Mouse (Mus musculus) CD4-positive helper T cell, adult 2 months (primary cell): ENCODE data around the gene Birc5.
"Not testable (repeated sequence)": the region's sequence is repeated elsewhere in the genome, so short reads cannot be mapped to it uniquely, and the experiment has no call there.

Experiments used
- DNase-seq: peaks from one replicate; pipeline ENCODE4 v3.0.0-alpha.2; 2012; ENCODE audit warnings: low read depth, missing footprints, low spot score

Birc5 gene

DNA sequence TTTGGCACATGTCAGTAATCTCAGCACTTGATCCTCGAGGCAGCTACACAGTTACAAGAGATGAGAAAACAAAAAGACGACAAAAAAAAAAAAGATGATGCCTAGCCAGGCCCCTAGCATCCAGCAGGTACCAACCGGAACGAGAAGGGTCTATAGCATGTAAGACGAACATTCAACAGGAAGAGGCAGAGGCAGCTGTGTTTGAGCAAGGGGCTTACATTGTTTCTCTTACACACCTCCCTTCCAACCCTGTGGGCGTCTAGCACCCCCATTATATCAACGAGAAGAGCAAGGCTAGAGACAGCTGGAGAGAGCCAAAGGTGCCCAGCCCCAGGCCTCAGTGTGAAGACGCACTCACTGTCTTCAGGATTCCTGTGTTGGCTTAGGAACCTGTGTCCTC, 22.1 kb upstream of the Birc5 start:
- DNase-seq = peak; percentile 21

DNA sequence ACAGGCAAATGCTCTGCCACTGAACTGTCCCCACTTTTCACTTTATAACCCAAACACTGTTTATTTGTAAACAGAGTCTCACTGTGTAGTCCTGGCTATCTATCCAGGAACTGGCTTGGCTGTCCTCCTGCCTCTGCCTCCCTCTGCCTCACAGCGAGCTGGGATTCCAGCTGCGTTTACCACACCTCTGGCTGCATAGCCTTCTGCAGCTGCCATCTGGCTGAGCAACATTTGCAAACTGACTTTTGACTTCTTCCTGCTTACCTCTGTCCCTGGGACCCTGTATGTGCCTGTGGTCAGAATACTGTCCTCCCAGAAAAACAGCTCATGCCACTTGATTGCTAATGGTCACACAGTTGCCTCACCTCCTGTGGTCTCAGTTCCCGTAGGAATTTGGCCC, 21.7 kb upstream of the Birc5 start:
- no peak for DNase-seq

DNA sequence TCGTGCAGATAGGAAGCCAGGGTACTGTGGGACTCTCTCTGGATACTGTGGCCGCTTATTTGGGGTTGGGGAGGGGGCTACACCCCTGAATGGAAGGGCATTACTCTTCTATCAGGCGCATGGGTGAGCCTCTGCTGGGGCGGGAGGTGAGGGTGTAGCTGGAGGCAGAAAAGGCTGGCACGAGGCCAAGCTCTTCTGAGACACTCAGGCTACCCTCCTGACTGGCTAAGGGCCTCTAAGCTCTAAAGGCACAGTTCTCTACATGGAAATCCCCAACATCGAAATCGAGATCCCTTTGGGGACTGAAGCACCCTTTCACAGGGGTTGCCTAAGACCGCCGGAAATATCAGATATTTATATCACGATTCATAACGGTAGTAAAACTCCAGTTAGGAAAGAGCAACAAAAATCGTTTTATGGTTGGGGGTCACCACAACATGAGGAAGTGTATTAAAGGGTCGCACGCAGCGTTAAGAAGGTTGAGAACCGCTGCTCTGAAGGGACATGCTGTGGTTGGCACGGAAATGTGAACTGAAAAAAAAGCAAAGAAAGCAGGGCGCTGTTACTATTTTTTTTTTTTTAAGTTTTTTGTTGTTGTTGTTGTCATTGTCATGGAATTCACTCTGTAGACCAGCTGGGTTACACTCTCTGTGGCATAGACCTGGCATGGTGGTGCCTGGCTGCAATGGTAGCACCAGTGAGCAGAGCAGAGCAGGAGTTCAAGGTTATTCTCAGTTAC, 20.7 kb upstream of the Birc5 start:
- peak; percentile 87 for DNase-seq

DNA sequence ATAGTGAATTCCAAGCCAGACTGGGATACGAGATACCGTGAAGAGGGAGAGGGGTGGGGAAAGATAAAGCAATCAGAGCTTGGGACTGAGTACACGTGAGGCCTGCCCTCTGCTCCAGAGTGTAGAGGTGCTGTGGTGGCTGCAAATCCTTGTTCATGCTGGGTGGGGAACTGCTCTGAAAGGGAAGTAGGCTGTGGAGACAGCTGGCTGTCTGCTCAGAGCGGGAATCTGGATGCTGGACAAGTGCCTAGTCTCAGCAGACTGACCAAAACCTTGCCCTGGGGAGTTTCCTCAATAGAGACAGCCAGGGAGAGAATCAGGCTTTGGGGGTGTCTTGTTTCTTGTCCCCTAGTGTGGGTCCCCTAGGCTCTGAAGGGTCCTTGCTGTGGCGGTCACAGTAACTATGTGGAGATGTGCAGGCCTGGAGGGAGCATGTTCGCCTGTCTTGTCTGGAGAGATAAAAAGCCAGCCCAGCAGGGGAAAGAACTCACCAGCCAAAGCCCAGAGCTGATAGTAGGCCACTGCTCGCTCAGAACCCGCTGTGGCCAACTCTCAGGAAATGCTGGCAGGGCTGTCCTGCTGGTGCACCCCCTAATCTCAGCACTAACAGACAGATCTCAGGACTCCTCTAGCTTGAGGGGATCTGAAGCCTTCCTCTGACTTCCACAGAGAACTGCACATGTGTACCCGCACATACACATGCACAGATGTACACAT, 20.0 kb upstream of the Birc5 start:
- DNase-seq = no peak

DNA sequence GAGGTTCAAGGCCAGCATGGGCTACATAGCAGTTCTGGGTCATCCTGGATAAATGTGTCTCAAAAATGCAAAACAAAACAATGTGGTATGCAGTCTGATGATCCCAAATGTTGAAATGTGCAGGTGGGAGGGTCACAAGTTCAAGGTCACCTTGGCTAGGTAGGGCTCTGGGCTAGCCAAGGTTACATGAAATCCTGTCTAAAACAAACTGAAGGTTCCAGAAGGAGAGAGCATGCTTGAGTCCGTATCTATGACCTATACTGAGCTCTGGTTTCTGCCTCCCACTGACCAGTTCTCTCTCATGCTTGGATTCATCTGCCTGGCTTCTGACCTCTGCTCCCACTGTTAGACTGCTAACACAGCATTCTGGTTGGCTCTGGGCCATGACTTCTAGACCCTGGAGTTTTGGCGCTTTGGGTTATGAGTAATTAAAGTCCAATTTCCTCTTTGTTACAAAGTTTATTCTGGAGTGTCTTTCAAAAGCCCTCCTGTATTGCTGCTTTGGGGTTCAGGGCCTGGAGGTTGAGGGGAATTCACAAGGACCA, 19.3 kb upstream of the Birc5 start:
- no peak for DNase-seq

DNA sequence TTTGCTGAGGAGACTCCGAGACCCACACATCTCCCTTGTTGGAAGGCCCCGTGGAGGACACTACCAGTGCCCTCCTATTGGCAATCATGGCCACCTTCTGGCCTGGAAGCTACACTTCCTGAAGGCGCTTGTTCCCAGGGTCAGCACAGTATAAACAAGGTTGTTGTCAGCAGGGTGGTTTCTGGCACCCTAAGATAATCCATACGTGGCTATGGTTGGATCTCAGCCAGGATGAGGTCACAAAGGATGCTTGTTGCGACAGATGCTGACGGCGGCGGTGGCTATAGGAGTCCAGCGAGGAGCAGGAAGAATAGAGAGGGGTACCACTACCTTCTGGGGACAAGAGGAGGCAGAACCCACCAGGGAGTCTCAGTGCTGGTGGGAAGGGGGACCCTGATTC, 18.6 kb upstream of the Birc5 start:
- DNase-seq = no peak

DNA sequence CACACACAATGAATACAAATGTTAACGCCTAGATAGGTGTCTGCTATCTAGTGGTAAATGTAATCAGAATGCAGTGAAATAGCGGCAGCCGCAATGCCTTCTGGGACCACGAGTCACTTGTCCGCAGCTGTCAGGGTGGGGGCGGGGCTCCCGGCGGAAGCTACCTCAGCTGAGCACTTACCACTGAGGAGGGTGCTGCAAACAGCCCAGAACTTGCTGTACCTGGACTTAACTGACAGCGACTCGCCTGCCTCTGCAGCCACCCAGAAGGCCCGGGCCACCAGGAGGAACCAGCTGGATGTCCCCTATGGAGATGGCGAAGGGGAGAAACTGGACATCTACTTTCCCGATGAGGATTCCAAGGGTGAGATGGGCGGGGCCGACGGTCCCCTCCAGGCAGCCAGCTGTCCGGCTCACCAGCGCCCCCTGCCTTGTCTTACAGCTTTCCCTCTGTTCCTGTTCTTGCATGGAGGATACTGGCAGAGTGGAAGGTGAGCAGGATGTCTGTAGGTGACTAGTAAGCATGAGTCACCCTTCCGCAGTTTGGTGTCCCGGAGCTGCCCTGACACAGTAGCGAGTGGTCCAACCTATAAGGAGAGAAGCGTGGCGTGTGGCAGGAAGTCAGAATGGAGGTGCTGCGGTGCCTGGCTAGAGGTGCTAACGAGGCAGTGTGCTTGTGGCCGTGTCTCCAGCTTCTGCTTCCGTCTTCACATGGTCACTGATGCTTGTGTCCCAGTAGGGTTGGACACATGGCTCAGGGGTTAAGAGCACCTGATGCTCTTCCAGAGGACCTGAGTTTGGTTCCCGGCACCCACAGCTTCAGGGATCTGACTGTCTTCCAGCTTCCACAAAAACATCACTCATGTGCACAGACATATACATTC, 16.7 kb upstream of the Birc5 start:
- peak; percentile 96 for DNase-seq

DNA sequence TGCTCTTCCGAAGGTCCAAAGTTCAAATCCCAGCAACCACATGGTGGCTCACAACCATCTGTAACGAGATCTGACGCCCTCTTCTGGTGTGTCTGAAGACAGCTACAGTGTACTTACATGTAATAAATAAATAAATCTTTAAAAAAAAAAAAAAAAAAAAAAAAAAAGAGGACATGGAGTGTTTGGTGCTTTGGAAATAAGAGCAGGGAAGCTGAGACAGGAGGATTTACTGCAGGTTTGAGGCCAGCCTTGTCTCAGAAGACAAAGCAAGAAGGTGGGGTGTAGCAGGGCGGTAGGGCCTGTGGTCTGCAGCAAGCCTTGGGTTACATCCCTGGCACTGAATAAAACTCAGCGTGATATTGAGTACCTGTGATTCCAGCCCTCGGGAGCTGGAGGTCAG, 15.5 kb upstream of the Birc5 start:
- DNase-seq = not testable (repeated sequence)

DNA sequence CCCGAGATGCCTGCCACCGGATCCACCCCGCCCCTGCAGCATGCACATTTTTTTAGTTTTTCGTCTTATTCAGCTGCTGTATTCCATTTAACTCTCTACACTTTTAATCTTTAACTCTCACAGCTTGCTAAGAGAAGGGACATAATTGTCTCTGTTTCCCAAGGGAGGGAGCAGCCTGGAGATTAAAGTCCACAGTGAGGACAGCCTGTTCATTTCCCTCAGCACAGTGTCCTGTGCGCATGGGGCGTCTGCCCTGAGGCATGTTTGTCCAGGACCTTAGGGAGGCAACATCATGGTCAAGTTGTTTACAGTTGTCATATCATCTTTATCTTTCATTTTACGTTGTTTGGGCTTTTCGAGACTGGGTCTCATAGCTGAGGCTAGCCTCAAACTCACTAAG, 15.0 kb upstream of the Birc5 start:
- DNase-seq = no peak

DNA sequence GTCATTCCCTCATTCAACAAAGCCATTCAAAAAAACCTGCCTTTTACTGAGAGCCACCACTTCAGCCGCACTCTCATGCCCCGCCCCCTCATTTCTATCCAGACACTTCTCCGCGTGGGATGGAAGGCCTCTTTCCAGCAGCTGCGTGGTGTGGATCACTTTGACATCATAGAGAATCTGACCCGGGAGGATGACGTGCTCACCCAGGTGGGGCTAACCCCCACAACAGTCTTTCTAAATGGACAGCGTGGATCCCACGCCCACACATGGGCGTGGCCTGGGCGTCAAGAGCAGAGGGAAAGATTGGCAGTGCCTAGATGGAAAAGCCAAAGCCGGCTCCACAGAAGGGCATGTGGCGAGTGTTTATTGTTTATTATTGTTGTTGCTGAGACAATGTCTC, 12.7 kb upstream of the Birc5 start:
- peak; percentile 27 for DNase-seq

DNA sequence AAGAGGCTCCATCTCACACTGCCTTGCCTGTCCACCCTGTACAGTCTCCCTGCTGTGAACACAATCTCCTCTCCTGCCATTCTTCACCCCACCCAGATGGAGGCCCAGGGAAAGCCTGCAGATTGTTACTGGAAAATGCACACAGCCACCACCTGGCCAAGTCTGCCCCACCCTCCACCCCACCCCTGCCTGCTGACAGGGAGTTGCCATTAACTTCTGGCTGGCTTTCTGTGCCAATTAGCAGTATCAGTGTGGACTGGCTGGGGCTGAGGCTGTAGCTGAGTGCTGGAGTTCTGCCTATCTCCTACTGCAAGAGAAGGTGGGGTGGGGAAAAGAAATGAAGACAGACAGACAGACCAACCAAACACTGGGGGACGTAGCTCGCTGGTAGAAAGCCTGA, 10.5 kb upstream of the Birc5 start:
- no peak for DNase-seq

DNA sequence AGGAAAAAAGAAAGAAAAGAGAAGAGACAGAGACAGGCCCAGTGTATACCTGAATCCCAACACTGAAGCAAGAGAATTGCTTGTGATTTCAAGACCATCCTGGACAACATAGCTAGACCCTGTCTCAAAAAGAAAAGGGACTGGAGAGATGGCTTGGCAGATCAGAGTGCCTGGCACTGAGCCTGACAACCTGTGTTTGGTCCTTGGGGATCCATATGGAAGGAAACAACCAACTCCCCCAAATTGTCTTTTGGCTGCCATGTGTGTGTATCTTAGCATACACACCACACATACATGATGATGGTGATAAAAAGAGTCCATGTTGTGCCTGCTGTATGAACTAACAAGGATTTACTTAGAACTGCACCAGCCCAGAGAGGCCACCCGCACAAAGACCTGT, 10.0 kb upstream of the Birc5 start:
- no peak for DNase-seq

DNA sequence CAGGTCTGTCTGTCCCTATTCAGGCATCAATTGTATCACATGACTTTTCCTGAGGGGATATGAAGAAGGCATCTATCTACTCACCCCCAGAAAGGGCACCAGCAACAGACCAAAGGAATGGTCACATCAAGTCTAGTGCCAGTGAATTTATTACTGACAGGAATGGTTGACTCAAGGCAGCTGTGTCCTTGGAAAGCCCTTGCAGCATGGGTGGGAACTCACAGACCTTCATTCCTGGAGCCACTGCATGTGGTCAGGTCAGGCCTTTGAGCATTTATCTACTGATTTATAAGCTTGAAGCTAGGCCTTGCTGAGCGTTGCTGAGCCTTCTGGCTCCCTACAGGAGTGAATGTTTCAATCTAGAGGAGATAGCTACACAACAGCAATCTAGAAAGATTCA, 8.1 kb upstream of the Birc5 start:
- no peak for DNase-seq

DNA sequence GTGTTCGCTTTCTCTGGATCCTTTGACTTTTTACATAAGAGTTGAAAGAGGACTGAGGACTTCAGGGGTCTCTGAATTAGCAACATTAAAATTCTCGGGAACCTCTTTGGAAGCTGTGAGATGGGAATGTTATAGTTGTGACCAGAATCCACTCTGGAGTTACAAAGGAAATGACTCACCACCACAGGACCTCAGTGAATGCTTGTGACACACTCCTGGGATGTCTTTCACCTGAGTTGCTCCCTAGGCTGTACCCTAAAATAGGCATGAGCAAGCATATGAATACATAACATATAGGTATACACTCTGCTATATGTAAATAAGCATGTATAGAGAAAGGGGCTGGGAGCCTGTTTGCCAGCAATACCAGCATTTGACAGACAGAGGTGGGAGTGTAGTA, 5.6 kb upstream of the Birc5 start:
- DNase-seq = no peak

DNA sequence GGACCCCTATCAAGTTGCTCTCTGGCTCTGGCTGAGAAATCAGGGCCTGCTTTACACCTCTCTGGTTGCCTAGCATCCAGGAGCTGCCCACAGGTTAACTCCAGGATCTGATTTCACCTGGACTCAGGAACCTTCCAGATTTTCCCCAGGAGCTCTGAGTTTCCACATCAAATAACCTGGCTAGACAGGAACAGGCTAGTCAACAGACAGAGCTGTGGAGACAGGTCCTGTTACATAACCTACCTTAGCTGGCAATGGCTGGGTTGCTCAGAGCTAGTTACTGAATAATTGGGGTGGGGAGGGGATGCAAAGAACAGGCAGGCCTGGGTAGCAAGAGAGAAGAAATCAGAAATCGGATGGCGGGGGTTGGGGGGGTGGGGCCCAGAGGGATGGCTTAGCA, 4.1 kb upstream of the Birc5 start:
- no peak for DNase-seq

DNA sequence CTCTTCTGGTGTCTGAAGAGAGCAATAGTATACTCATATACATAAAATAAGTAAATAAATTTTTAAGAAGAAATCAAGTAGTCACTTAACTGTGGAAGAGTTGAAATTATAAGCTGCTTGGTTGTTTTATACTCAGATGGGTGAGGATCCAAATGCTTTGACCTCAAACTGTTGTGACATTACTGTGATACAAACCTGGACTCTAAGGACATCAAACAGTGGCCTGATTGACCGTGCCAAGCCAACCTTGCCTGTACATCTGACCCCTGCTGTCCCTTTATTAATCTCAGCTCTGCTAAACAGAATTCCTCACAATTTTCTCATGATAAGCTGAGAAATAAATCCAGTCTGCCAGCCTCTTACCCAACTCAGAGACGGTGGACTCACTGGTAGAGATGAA, 3.4 kb upstream of the Birc5 start:
- no peak for DNase-seq

DNA sequence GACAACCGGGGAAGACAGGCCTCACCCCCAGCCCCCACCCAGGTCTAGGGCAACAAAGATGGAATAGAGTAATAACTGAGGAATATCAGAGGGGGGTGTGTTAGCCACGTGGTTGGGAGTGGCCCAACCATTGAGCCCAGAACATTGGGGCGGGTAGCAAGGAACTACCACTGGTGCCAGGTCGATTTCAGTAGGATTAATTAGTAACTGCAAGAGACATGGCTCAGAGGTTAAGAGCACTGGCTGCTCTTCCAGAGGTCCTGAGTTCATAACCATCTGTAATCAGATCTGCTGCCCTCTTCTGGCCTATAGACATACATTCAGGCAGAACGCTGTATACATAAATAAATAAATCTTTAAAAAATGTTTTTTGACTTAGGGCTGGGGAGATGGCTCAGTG, 2.4 kb upstream of the Birc5 start:
- peak; percentile 38 for DNase-seq

DNA sequence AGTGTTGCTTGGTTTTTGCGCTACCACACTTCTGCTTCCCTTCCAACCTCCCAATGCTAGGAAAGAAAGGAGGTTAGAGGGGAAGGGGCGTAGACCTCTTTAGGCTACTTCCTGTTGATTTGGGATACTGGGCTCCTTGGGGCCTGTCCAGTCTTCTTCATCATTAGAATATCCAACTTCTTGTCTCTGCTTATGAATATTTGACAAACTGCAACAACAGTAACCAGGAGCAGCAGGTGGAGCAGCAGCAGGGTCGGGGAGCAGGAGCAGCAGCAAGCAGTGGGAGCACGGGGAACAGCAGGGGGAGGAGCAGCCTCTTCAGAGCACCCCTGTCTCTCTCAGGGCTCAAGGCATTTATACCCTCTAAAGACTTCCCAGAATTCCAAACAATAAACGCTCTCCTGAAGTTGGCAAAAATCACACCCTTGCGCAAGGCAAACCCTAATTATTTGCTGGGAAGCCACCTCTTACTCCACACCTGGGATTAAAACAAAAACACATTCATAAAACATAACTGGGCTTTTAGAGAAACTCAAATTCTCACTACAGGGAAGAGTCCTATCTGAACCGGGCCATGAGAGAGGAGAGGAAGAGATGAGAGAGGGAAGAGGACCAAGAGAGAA, 1.3 kb upstream of the Birc5 start:
- DNase-seq = no peak

DNA sequence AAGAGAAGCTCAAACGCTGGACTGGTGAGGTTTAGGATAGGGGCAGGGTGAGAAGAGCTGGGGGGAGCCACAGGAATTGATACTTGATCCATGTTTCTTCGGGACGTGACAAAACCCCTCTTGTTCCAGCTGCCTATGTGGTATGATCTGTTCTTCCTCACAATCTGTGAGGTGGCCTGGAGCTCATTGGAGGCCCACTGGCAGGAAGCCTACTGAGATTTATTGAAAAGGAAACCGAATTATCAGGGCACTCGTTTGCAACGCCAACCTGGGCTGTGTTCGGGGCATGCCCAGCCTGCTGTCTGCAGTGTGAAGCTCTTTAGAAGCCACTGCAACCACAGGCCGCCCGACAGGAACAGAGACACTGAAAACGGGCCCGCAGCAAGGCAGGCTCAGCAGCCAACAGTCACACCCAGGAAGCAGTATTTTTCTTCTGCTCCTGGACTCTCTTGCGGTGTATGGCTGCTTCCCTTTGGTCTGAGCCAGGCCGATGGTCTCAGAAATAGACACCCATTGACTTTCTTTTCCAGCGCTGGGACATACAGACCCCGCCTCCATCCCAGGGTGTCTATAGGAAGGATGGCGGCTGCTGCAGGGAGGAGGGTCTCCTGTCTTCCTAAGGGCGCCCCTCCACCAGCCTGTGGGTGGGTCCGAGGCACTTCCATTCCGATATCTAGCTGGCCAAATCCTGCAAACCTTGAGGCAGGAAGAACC, 623 bp upstream of the Birc5 start:
- DNase-seq = peak; percentile 84

DNA sequence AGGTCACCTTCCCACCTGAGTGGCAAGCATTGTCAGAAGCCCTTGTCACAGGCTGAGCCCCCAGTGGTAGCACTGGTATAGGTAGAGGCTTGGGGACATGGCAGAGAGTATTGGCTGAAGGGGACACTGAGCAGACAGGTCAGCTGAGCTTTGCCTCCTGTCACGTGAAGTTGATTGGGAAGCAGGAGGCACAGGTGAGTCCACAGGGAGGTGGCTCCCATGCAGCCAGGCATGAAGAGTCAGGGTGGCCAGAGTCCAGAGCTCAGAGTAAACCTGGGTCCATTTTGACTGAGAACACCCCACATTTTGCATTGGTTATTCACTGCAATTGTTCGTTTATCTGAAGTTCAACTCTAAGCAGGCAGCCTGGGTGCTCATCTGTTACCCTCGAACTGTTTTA, 3.8 kb downstream of the Birc5 start:
- no peak for DNase-seq

DNA sequence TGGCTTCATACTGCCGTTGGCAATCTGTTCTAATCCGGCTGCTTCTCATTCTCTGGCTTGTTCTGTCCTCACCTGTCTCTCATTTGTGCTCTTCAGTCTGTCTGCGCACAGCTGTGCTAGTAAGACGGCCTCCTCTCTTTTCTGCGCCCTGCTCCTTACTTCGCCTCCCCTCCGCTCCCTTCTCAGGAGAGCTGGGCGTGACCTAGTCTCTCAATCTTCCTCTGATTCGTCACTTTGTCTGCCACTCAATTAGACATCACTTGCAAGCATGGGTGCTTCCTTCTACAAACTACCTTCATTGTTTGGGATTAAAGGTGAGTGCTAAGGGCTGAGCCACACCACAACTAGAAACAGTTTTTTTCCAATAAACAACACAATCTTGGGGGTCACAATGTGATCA, 5.2 kb downstream of the Birc5 start:
- DNase-seq = no peak
